Comparison of ENCODE assay signal across 9 mouse cellular contexts in the genomic region with DNA sequence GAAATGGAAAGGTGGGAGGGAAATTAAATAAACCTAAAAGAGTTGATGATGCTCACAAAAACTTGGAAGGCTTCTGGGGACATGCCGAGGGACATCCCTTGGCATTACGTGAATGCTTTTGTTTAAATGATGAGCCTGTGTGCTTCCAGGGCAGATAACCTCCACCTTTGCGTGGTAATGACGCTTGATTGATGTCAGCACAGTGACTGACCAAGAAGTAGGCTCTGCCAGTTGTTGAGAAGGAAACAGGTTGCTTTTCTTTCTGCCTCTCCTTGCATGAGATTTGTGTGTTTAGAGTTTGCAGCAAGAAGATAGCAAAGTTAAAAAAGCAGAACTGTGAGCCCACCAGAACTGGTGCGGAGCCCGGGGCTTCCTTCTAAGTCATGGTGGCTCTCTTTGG. TPM values are rescaled to one million over a fixed set of nuclear protein-coding genes. Genes with fewer than 3 reads are reported as not detected.
DNase-seq lines count a peak whose midpoint lies in the region; ATAC-seq and TF ChIP-seq lines count a peak whose summit lies in the region.
"Had no signal": no experiment of that assay in that cellular context is flagged by ENCODE, and none has a peak within 500 bp of the region (broad histone marks: within the 10 kb centered on the region; RNA-seq: fewer than 3 reads in every experiment).

No protein-coding gene starts in this region.

- TF ChIP-seq POLR2A in bone marrow macrophage, adult 2 months (IDR thresholded peaks at IDR 0.05; ENCODE audit: borderline replicate concordance, low read depth, low read length): no peak
- no peak for TF ChIP-seq POLR2A in cerebellum, adult 2 months (IDR thresholded peaks at IDR 0.05; ENCODE audit: borderline replicate concordance, insufficient read depth, low read length)

- H3K4me3 ChIP-seq in kidney, embryonic 14.5 days (ENCODE audit: low read length): peak overlapping the region; percentile 29; the same call in 1 of the 2 replicates
- H3K4me3 ChIP-seq in bone marrow macrophage, adult 2 months (ENCODE audit: insufficient read depth, low read length): peak overlapping the region; percentile 83
- H3K4me3 ChIP-seq in embryonic facial prominence, embryonic 12.5 days: 0 out of 2 replicates have a peak overlapping the region, but pooled peaks have one; percentile 4
- H3K4me3 ChIP-seq in cerebellum, adult 2 months (replicated peaks; ENCODE audit: insufficient read depth, low read depth, low read length): no peak overlapping the region

- no peak overlapping the region for H3K9ac ChIP-seq in kidney, embryonic 14.5 days (ENCODE audit: low read depth, low read length)
- H3K9ac ChIP-seq in embryonic facial prominence, embryonic 12.5 days: no peak overlapping the region

- DNase-seq in kidney, adult 18-20 months: no peak
- peak; percentile 12 for DNase-seq in lung, postnatal 10 days
- no peak for DNase-seq in cerebellum, adult 2 months
- no peak for DNase-seq in cerebellum, adult 8-10 months
- DNase-seq: cerebellum, adult 11 months; thymus, postnatal 25 days had no signal

- WGBS in kidney, embryonic 14.5 days: 73% methylated on average over 6 of the region's 6 CpGs
- 85% methylated on average over 6 of the region's 6 CpGs for WGBS in embryonic facial prominence, embryonic 12.5 days
- WGBS in cerebellum, adult 2 months: 81% methylated on average over 6 of the region's 6 CpGs

- no peaks in the 10 kb centered on the region for H3K27me3 ChIP-seq in kidney, embryonic 14.5 days (ENCODE audit: control insufficient read depth, insufficient read depth, low read length)
- H3K27me3 ChIP-seq in embryonic facial prominence, embryonic 12.5 days: no peaks in the 10 kb centered on the region
- no peaks in the 10 kb centered on the region for H3K27me3 ChIP-seq in cerebellum, adult 2 months (ENCODE audit: control insufficient read depth, insufficient read depth, low read length)

- no peaks in the 10 kb centered on the region for H3K9me3 ChIP-seq in kidney, embryonic 14.5 days (ENCODE audit: control insufficient read depth, low read length)
- no peaks in the 10 kb centered on the region for H3K9me3 ChIP-seq in embryonic facial prominence, embryonic 12.5 days

- H3K4me1 ChIP-seq in kidney, embryonic 14.5 days (ENCODE audit: control insufficient read depth, insufficient read depth, low read length): peaks cover 7% of the 10 kb centered on the region; the same call in 1 of the 2 replicates
- H3K4me1 ChIP-seq in bone marrow macrophage, adult 2 months (ENCODE audit: control insufficient read depth, insufficient read depth, low read length): peaks cover 39% of the 10 kb centered on the region
- H3K4me1 ChIP-seq in embryonic facial prominence, embryonic 12.5 days: 0 out of 2 replicates have a peak, but pooled peaks cover 2% of the 10 kb centered on the region
- no peaks in the 10 kb centered on the region for H3K4me1 ChIP-seq in cerebellum, adult 2 months (ENCODE audit: control insufficient read depth, insufficient read depth, low read length)

- no peaks in the 10 kb centered on the region for H3K36me3 ChIP-seq in kidney, embryonic 14.5 days (ENCODE audit: control insufficient read depth, insufficient read depth, low read length)
- no peaks in the 10 kb centered on the region for H3K36me3 ChIP-seq in embryonic facial prominence, embryonic 12.5 days

- no peak for TF ChIP-seq CTCF in bone marrow macrophage, adult 2 months (IDR thresholded peaks at IDR 0.05; ENCODE audit: low read depth, low read length)
- TF ChIP-seq CTCF in cerebellum, adult 2 months (IDR thresholded peaks at IDR 0.05; ENCODE audit: borderline replicate concordance, insufficient read depth, low read depth, low read length): no peak

- H3K4me2 ChIP-seq in kidney, embryonic 14.5 days (replicated peaks; ENCODE audit: low read depth, low read length): no peak overlapping the region
- H3K4me2 ChIP-seq in embryonic facial prominence, embryonic 12.5 days (replicated peaks): no peak overlapping the region

- H3K27ac ChIP-seq in kidney, embryonic 14.5 days (ENCODE audit: low read depth, low read length): no peak overlapping the region
- peak overlapping the region; percentile 96 for H3K27ac ChIP-seq in bone marrow macrophage, adult 2 months (ENCODE audit: insufficient read depth, low read depth, low read length)
- no peak overlapping the region for H3K27ac ChIP-seq in embryonic facial prominence, embryonic 12.5 days
- no peak overlapping the region for H3K27ac ChIP-seq in cerebellum, adult 2 months (ENCODE audit: insufficient read depth, low read length)

- no peak for ATAC-seq in kidney, embryonic 14.5 days (ENCODE audit: low FRiP score, low TSS enrichment)
- no peak for ATAC-seq in embryonic facial prominence, embryonic 12.5 days (ENCODE audit: insufficient number of reproducible peaks, insufficient read depth, low FRiP score, low TSS enrichment)

RNA-seq across cellular contexts. Expression of a gene that starts 1.1 kb away (rescaled TPM):
- 20.3 and 28.8 TPM in 2 replicates for polyA plus RNA-seq in kidney, embryonic 14.5 days (2014; fragmentation: Nextera tagmentation; extraction: Ambion mirVana)
- polyA plus RNA-seq in bone marrow macrophage, adult 2 months (2012; ENCODE audit: insufficient read depth, insufficient read length, missing spikeins): 17.7 and 19.4 TPM in 2 replicates
- polyA plus RNA-seq in embryonic facial prominence, embryonic 12.5 days (2016; fragmentation: Nextera tagmentation; extraction: Ambion mirVana): 9.7 and 10.1 TPM in 2 replicates
- polyA plus RNA-seq in cerebellum, adult 2 months (2012; rRNA removed): 12.9 and 15.6 TPM in 2 replicates
